Mouse (Mus musculus): ENCODE measurements around the gene Tgds. TPM values are rescaled to one million over a fixed set of nuclear protein-coding genes. Genes with fewer than 3 reads are reported as not detected.

Tgds gene
- polyA plus RNA-seq, 1 experiment from 2014 or later = 32.6 TPM

DNA sequence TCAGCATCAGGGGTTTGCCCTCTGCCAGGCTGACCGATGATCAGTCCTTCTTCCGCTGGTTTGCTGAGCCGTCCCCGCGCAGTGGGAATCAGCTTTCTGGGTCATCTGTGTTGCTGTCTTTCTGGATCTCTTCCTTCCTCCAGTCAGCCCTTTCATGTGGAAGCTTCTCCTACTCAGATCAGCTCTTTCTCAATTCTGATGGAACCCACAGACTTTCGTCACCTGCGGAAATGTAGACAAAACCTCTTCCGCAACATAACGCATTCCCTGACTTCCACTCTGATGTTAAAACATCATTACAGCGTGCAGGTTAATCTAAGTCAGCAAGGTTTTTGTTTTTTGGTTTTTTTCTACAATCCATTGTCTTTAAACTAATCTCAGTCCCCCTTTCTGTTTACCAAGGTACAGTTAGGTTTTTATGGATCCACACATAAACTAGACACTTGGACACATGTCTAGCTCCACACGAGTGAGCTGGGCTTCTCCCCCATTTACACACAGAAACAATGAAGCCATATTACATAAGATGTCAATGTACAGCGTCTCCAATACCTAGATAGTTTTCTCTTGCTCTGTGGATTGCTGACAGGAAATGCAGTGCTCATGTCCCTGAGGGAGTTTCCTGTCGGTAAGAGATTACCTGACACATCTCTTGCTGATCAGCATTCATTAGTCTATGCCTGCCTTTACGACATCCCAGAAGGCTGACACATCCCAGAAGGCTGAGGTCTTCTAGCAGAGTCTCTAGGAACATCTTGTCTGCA, 31.1 kb downstream of the Tgds start:
- 77% methylated on average over 14 of the region's 14 CpGs for WGBS
- Histone ChIP-seq H3K27me3 (ENCODE audit: insufficient read depth, low read length) (no peaks in the 10 kb centered on the region), H3K9ac (no peak overlapping the region), H3K27ac (ENCODE audit: low read depth) (no peak overlapping the region), H3K4me2 (no peak overlapping the region), H3K4me1 (ENCODE audit: insufficient read depth) (no peaks in the 10 kb centered on the region), H3K36me3 (ENCODE audit: insufficient read depth) (no peaks in the 10 kb centered on the region), H3K4me3 (ENCODE audit: low read depth, low read length) (no peak overlapping the region), H3K9me3 (ENCODE audit: low read depth, low read length) (no peaks in the 10 kb centered on the region)
- TF ChIP-seq CTCF (IDR thresholded peaks at IDR 0.05; ENCODE audit: low read depth) = no peak
- no peak for ATAC-seq (ENCODE audit: insufficient read depth)
- no peak for DNase-seq

DNA sequence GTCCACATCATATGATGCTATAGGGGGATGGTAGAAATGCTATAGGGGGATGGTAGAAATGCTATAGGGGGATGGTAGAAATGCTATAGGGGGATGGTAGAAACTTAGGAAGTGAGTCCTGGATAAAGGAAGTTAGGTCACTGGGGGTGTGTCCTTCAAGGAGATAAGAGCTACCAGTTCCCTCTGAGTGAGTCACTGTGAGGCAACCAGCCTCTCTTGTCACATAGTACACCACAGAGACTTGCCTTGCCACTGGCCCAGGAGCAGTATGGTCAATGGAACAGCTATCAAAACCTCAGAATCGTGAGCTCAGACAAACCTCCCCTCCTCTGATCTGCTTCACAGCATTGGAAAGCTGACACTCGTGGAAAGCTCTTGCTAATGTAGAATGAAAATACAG, 34.3 kb downstream of the Tgds start:
- H3K4me1 ChIP-seq (ENCODE audit: insufficient read depth) = no peaks in the 10 kb centered on the region
- no peaks in the 10 kb centered on the region for H3K27me3 ChIP-seq (ENCODE audit: insufficient read depth, low read length)
- H3K9ac ChIP-seq = no peak overlapping the region
- WGBS = 49% methylated on average over 2 of the region's 2 CpGs
- TF ChIP-seq CTCF (IDR thresholded peaks at IDR 0.05; ENCODE audit: low read depth) = no peak
- DNase-seq = no peak
- no peak overlapping the region for H3K4me3 ChIP-seq (ENCODE audit: low read depth, low read length)
- no peaks in the 10 kb centered on the region for H3K9me3 ChIP-seq (ENCODE audit: low read depth, low read length)
- no peaks in the 10 kb centered on the region for H3K36me3 ChIP-seq (ENCODE audit: insufficient read depth)
- ATAC-seq (ENCODE audit: insufficient read depth) = no peak
- H3K4me2 ChIP-seq = no peak overlapping the region
- no peak overlapping the region for H3K27ac ChIP-seq (ENCODE audit: low read depth)

DNA sequence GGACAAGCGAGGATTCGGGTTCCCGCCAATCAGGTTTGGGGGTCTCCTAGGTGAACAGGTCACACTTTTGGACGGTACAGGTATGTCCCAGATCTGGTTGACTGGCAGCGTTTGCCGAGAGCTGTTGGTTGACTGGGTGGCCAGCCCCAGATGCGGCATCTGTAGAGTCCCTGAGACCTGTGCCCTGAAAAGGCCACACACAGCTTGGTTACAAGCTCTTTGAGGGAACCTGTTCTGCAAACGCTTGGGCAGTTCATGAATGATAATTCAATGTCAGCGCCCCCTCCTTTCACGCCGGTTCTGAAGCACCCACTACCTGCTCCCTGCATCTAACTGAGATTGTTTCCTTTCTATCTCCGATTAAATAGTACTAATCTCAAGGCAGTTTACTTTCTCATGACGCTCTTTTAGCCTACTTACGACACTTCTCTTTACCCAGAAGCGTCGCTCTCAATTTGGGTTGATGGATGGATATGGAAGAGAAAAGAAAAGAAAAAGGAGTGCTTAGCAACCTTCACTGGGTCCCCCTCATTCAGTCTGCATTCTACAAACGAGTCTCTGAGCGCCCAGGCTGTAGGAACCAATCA, 42.7 kb downstream of the Tgds start:
- WGBS = 1% methylated on average over 18 of the region's 18 CpGs
- no peaks in the 10 kb centered on the region for H3K27me3 ChIP-seq (ENCODE audit: insufficient read depth, low read length)
- peak; percentile 44 for ATAC-seq (ENCODE audit: insufficient read depth)
- DNase-seq = peak; percentile 23
- peak overlapping the region; percentile 68 for H3K4me3 ChIP-seq (ENCODE audit: low read depth, low read length)
- H3K27ac ChIP-seq (ENCODE audit: low read depth) = peak overlapping the region; percentile 83; the same call in 1 of the 2 replicates
- peak overlapping the region; percentile 68 for H3K4me2 ChIP-seq
- H3K9me3 ChIP-seq (ENCODE audit: low read depth, low read length) = no peaks in the 10 kb centered on the region
- no peak for TF ChIP-seq CTCF (IDR thresholded peaks at IDR 0.05; ENCODE audit: low read depth)
- H3K4me1 ChIP-seq (ENCODE audit: insufficient read depth) = no peaks in the 10 kb centered on the region
- H3K9ac ChIP-seq = peak overlapping the region; percentile 62
- H3K36me3 ChIP-seq (ENCODE audit: insufficient read depth) = no peaks in the 10 kb centered on the region

DNA sequence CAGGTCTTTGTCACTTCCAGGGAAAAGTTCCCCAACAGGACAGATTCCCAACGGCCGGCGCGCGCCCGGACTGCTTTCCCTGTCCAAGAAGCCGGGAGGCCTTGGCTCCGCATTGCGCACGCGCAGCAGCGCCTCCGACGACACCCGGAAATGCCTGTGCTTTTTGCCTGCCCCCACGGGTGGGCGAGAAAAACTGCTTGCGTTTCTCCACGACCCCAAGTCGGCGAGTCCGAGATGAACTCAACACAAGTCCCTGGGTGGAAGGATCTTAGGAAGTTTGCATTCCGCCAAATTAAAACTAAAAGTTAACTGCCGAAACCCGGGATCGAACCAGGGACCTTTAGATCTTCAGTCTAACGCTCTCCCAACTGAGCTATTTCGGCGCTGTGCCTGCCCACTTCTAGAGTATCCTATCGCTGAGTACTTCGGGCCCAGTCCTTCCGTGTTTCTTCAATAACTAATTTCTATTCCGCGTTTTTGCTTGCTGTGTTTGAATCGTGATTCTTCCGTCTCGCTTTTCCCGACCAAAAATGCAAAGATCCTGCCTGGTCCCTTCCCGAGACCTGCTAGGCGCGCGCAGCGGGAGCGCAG, 43.2 kb downstream of the Tgds start:
- Histone ChIP-seq H3K27me3 (ENCODE audit: insufficient read depth, low read length) (no peaks in the 10 kb centered on the region), H3K9me3 (ENCODE audit: low read depth, low read length) (no peaks in the 10 kb centered on the region), H3K36me3 (ENCODE audit: insufficient read depth) (no peaks in the 10 kb centered on the region), H3K4me1 (ENCODE audit: insufficient read depth) (no peaks in the 10 kb centered on the region), H3K9ac (peak overlapping the region; percentile 62), H3K27ac (ENCODE audit: low read depth) (peak overlapping the region; percentile 83; the same call in 1 of the 2 replicates), H3K4me2 (peak overlapping the region; percentile 68), H3K4me3 (ENCODE audit: low read depth, low read length) (peak overlapping the region; percentile 68)
- ATAC-seq (ENCODE audit: insufficient read depth) = peak; percentile 87
- 0% methylated on average over 44 of the region's 44 CpGs for WGBS
- peak; percentile 96 for DNase-seq
- 0 out of 2 replicates have a peak, but pooled peaks have one; percentile 20 for TF ChIP-seq CTCF (IDR thresholded peaks at IDR 0.05; ENCODE audit: low read depth)

DNA sequence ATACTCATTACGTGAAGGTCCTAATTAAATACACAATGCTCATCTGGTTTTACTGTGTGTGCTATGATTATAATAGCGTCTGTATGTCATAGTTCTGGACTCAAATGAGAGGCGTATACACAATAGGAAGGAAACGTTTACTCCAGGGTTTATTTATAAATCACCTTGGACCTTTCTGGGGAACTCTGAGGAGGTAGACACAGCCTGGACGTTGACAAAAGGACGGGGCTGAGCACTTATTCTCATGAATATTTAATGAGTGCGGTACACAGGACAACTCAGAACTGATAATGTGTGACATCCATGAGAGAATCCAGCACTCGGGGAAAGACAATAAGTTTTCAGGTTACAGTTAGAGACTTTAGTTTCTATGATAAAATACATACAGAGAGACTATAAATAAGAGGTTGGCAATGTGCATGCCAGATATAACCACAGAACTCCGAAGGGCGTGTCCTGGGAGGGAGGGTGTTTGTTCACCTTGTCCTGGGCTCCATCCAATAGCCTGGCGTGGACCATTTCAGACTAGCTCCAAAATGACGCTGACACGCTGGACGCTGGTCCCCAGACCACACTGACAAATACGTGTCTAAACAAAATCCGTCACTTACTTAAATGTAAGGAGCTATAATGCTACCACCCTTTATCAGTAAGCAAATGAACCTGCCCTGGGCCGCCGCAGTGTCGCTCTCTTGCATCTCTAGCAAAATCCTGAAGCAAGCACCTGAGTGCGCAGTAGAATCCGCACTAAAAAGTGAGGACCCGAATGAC, 43.9 kb downstream of the Tgds start:
- WGBS = 9% methylated on average over 22 of the region's 22 CpGs

DNA sequence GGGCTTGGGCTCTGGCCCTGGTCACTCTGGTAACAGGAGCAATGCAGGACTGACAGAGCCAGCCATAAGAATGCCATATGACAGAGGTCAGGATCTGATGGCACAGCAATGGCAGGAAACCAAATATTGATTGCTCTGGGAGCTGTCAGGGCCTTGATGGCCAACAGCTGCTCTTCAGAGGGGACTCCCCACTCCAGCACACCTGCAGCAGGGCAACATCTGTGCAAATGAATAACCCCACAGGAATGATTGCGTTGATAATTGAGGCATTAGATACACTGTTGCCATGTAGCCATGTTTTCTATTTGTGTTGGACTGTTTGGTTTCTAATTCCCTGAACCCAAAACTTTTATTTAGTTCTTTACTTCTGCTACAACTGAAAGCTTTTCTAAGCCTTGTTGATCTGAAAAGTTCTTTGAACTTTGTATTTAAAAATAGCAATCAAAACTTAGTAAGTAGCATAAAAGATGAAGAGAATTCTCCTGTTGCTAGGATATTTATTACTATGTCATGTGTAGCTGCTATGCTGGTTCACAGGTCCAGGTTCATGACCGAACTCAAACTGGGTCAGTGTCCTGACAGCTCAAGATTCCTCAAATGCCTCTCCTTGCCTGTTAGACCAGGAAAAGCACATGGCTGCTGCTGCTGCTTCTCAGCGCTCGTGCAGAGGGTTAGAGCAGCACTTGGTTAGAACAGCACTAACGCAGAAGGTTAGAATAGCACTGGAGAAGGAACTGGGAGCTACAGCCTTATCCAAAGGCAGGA, 46.1 kb downstream of the Tgds start:
- WGBS = 36% methylated on average over 5 of the region's 5 CpGs
- no peaks in the 10 kb centered on the region for H3K4me1 ChIP-seq (ENCODE audit: insufficient read depth)
- H3K9ac ChIP-seq = no peak overlapping the region
- H3K36me3 ChIP-seq (ENCODE audit: insufficient read depth) = no peaks in the 10 kb centered on the region
- H3K4me2 ChIP-seq = no peak overlapping the region
- no peak for TF ChIP-seq CTCF (IDR thresholded peaks at IDR 0.05; ENCODE audit: low read depth)
- H3K27me3 ChIP-seq (ENCODE audit: insufficient read depth, low read length) = no peaks in the 10 kb centered on the region
- ATAC-seq (ENCODE audit: insufficient read depth) (no peak), DNase-seq (no peak)
- H3K27ac ChIP-seq (ENCODE audit: low read depth) = no peak overlapping the region
- no peak overlapping the region for H3K4me3 ChIP-seq (ENCODE audit: low read depth, low read length)
- no peaks in the 10 kb centered on the region for H3K9me3 ChIP-seq (ENCODE audit: low read depth, low read length)

More for the DNA sequence above, 43.9 kb downstream of the Tgds start:
- H3K4me1 ChIP-seq (ENCODE audit: insufficient read depth) = no peaks in the 10 kb centered on the region
- ATAC-seq (ENCODE audit: insufficient read depth) = peak; percentile 49; the same call in 1 of the 2 replicates
- no peaks in the 10 kb centered on the region for H3K9me3 ChIP-seq (ENCODE audit: low read depth, low read length)
- no peaks in the 10 kb centered on the region for H3K36me3 ChIP-seq (ENCODE audit: insufficient read depth)
- H3K4me2 ChIP-seq = peak overlapping the region; percentile 68
- H3K4me3 ChIP-seq (ENCODE audit: low read depth, low read length) = peak overlapping the region; percentile 68
- peak overlapping the region; percentile 62 for H3K9ac ChIP-seq
- peak; percentile 48 for DNase-seq
- no peak for TF ChIP-seq CTCF (IDR thresholded peaks at IDR 0.05; ENCODE audit: low read depth)
- peak overlapping the region; percentile 83; the same call in 1 of the 2 replicates for H3K27ac ChIP-seq (ENCODE audit: low read depth)
- no peaks in the 10 kb centered on the region for H3K27me3 ChIP-seq (ENCODE audit: insufficient read depth, low read length)
